Mouse (Mus musculus) heart, embryonic 10.5 days (tissue): ENCODE measurements around the gene Tmed9. TPM values are rescaled to one million over a fixed set of nuclear protein-coding genes. Genes with fewer than 3 reads are reported as not detected.
"Not testable (repeated sequence)": the region's sequence is repeated elsewhere in the genome, so short reads cannot be mapped to it uniquely, and the experiment has no call there.

Source experiments
- DNase-seq: peaks from one replicate; pipeline ENCODE4 v3.0.0-alpha.2; 2017; ENCODE audit warnings: low spot score
- H3K27ac ChIP-seq: fragments of 300-500 bp; sonication (generic); 2 replicates; pipeline ENCODE4 v1.5.1; 2016; ENCODE audit warnings: mild to moderate bottlenecking
- H3K27me3 ChIP-seq: fragments of 300-500 bp; sonication (generic); 2 replicates; pipeline ENCODE4 v1.6.1; 2016; ENCODE audit warnings: mild to moderate bottlenecking; ENCODE audit not compliant: poor library complexity, insufficient read depth, severe bottlenecking
- H3K36me3 ChIP-seq: fragments of 300-500 bp; sonication (generic); 2 replicates; pipeline ENCODE4 v1.6.1; 2016; ENCODE audit warnings: mild to moderate bottlenecking, moderate library complexity
- H3K4me1 ChIP-seq: fragments of 300-500 bp; sonication (generic); 2 replicates; pipeline ENCODE4 v1.6.1; 2016; ENCODE audit warnings: mild to moderate bottlenecking
- H3K4me3 ChIP-seq: fragments of 300-500 bp; sonication (generic); 2 replicates; pipeline ENCODE4 v1.5.1; 2016; ENCODE audit warnings: mild to moderate bottlenecking, moderate library complexity
- H3K9me3 ChIP-seq: fragments of 300-500 bp; sonication (generic); 2 replicates; pipeline ENCODE4 v1.6.1; 2016; ENCODE audit warnings: mild to moderate bottlenecking, moderate library complexity
- WGBS: fragments of 180-500 bp; shearing (Covaris S2); methylation state at CpG from one replicate; pipeline ENCODE4 v1.1.7; 2016; 5-methylcytosine and 5-hydroxymethylcytosine counted together
- polyA plus RNA-seq: library from polyadenylated mRNA; unstranded; fragments of >200 nt; fragmentation: Nextera tagmentation; extraction: Ambion mirVana; gene quantifications from 2 replicates; pipeline ENCODE4 v1.2.1, GENCODE M21; 2016

Gene Tmed9
- polyA plus RNA-seq, 1 experiment from 2014 or later: 173 TPM

DNA sequence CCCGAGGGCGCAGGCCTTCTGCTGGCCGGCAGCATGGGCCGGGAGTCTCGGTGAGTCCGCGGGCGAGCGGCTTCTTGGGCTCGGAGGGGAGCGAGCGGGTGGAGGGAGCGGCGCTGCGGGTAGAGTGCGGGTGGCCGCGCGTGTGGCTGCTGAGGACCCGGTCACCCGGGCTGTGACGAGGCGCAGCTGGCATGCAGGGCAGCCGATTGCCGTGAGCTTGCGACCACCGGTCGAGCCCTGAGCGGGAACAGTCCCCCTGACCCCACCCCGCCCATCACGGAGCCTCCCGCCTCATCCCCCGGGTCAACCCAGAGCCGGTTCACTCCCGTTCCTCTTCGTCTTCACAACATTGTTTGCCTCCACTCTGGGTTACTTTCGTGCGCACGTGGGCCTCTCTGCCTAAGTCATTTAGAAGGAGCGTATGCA, 61.6 kb downstream of the Tmed9 start:
- no peak for DNase-seq
- WGBS: under 1% methylated on average over 40 of the region's 40 CpGs
- Histone ChIP-seq H3K4me1 (peaks cover 16% of the 10 kb centered on the region; the same call in 1 of the 2 replicates), H3K9me3 (no peaks in the 10 kb centered on the region), H3K27ac (peak overlapping the region; percentile 87), H3K27me3 (no peaks in the 10 kb centered on the region), H3K36me3 (peaks cover 51% of the 10 kb centered on the region), H3K4me3 (peak overlapping the region; percentile 87)

DNA sequence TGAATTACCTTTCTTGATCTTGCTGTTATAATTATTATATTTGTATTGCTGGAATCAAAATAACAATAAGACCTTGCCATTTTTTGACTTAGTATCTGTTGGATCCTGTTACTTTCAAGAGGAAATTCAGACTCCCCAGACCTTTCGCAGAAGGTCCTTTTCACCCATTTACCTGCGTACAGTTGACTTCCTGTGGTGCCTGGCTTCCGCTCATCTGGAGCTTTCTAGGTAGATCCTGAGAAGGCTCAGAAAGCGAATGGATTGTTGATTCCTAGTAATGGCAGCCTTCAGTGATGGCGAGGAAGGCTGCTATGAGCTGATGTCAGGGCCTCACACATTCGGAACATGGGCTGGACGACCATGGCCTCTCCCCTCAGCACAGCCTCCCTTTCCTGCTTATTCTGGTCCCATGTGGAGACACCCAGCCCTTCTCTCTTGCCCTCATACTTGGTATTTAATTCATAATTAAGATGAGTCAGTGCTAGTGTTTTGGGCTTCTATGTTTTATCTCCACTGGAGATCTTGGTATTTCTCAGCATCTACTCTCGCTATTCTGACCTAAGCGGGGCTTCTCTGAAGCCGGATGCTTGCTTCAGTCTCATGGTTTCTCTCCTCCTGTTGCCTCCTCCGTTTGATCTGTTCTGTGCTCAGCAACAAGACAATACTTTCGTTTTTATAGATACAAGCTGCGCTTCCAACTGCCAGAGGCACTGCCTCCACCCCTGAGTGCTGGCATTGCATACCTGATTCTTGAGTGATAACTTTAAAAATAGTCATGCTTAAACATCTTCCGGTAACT, 62.9 kb downstream of the Tmed9 start:
- Histone ChIP-seq H3K27me3 (no peaks in the 10 kb centered on the region), H3K9me3 (no peaks in the 10 kb centered on the region), H3K36me3 (peaks cover 50% of the 10 kb centered on the region), H3K4me1 (peaks cover 16% of the 10 kb centered on the region; the same call in 1 of the 2 replicates), H3K4me3 (peak overlapping the region; percentile 87), H3K27ac (no peak overlapping the region)
- no peak for DNase-seq
- 90% methylated on average over 14 of the region's 14 CpGs for WGBS

- not testable (repeated sequence) for H3K9me3 ChIP-seq, H3K27me3 ChIP-seq, H3K4me3 ChIP-seq, H3K27ac ChIP-seq
- Histone ChIP-seq H3K4me1 (peaks cover 11% of the 10 kb centered on the region; the same call in 1 of the 2 replicates), H3K36me3 (peaks cover 59% of the 10 kb centered on the region)
- 51% methylated on average over 8 of the region's 8 CpGs for WGBS
- peak; percentile 84 for DNase-seq
Measured at GRCm38 (mm10) chr13:55640480-55640879, 66.9 kb downstream of the Tmed9 start.

GRCm38 (mm10) chr13:55644525-55644924, 71.0 kb downstream of the Tmed9 start:
- H3K9me3 ChIP-seq: no peaks in the 10 kb centered on the region
- no peaks in the 10 kb centered on the region for H3K4me1 ChIP-seq
- no peak overlapping the region for H3K4me3 ChIP-seq
- 93% methylated on average over 2 of the region's 2 CpGs for WGBS
- peak; percentile 81 for DNase-seq
- H3K36me3 ChIP-seq: peaks cover 81% of the 10 kb centered on the region
- H3K27ac ChIP-seq: no peak overlapping the region
- H3K27me3 ChIP-seq: no peaks in the 10 kb centered on the region

Other genes starting within 250 kb of the Tmed9 start
- 14.3 and 15.0 TPM in 2 replicates for gene Mxd3, start 243.9 kb upstream of the Tmed9 start, polyA plus RNA-seq
- gene Lman2, start 210.9 kb upstream of the Tmed9 start, polyA plus RNA-seq: 114 and 117 TPM in 2 replicates
- gene Rgs14, start 204.0 kb upstream of the Tmed9 start, polyA plus RNA-seq: 0.18 and 0.68 TPM in 2 replicates
- gene Slc34a1, start 175.5 kb upstream of the Tmed9 start, polyA plus RNA-seq: not detected in 2 replicates
- not detected in 2 replicates for gene Pfn3, start 158.5 kb upstream of the Tmed9 start, polyA plus RNA-seq
- 0.21 and 8.5 TPM in 2 replicates for gene F12, start 146.9 kb upstream of the Tmed9 start, polyA plus RNA-seq
- 29.5 and 44.2 TPM in 2 replicates for gene Grk6, start 128.7 kb upstream of the Tmed9 start, polyA plus RNA-seq
- gene Prr7, start 109.5 kb upstream of the Tmed9 start, polyA plus RNA-seq: 0.17 and 0.21 TPM in 2 replicates
- gene Dbn1, start 85.6 kb upstream of the Tmed9 start, polyA plus RNA-seq: 101 and 166 TPM in 2 replicates
- 397 and 462 TPM in 2 replicates for gene Pdlim7, start 60.1 kb upstream of the Tmed9 start, polyA plus RNA-seq
- gene Dok3, start 44.4 kb upstream of the Tmed9 start, polyA plus RNA-seq: 0.57 and 2.4 TPM in 2 replicates
- 43.4 and 64.1 TPM in 2 replicates for gene Ddx41, start 37.1 kb upstream of the Tmed9 start, polyA plus RNA-seq
- 25.9 and 44.0 TPM in 2 replicates for gene Fam193b, start 2.6 kb upstream of the Tmed9 start, polyA plus RNA-seq
- 23.9 and 27.6 TPM in 2 replicates for gene B4galt7, start 26.2 kb downstream of the Tmed9 start, polyA plus RNA-seq
- gene Caml, start 49.3 kb downstream of the Tmed9 start, polyA plus RNA-seq: 31.3 and 41.8 TPM in 2 replicates
- gene Ddx46, start 61.3 kb downstream of the Tmed9 start, polyA plus RNA-seq: 26.8 and 36.4 TPM in 2 replicates
- gene B230219D22Rik, start 119.4 kb downstream of the Tmed9 start, polyA plus RNA-seq: 61.1 and 61.3 TPM in 2 replicates
- 61.3 and 69.5 TPM in 2 replicates for gene Txndc15, start 140.9 kb downstream of the Tmed9 start, polyA plus RNA-seq
- gene Pcbd2, start 153.6 kb downstream of the Tmed9 start, polyA plus RNA-seq: 52.3 and 54.2 TPM in 2 replicates
- gene Catsper3, start 210.8 kb downstream of the Tmed9 start, polyA plus RNA-seq: 0.10 TPM in 1 of 2 replicates, not detected in the other